In the genomic region with DNA sequence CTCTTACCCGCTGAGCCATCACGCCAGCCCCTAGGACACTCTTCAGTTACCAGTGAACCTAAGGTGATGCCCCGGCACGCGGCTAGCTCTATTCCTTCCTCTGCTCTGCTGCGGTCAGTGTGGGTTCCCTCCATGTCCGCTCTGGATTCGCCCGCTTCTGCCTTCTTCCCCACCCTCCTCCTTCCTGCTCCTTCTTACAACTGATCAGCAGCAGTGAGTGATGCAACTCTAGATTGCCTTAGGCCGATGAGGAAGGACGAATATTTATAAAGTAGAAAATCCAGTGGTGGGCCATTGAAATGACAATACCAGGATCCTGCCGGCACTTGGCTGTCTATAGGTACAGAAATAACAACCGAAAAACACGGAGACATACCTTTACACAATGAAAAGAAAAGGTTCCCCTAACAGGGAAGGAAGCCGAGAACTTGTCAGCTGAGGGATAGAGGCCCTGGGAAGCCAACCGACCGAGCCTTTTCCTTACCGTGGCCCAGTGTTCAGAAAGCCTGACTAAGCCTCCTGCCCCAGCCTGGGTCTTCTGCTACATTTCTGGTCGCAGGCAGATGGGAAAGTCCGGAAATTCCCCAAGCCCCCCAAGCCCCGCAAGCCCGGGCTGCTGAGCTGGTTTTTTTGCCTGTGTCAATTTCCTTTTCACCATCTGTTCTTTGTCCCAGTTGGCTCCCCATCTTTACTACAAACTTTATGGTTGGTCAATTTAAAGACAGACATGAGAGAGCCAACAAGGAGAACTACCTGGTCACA, we compare ENCODE assay signal across 8 mouse cellular contexts. TPM values are rescaled to one million over a fixed set of nuclear protein-coding genes. Genes with fewer than 3 reads are reported as not detected.
DNase-seq lines count a peak whose midpoint lies in the region; ATAC-seq and TF ChIP-seq lines count a peak whose summit lies in the region.

No protein-coding gene starts in this region.

- no peak for TF ChIP-seq CTCF in stomach, postnatal 0 days (IDR thresholded peaks at IDR 0.05; ENCODE audit: low read depth)

- ATAC-seq in embryonic facial prominence, embryonic 15.5 days (ENCODE audit: insufficient number of reproducible peaks, low FRiP score, low TSS enrichment, low read depth) = no peak
- no peak for ATAC-seq in hindbrain, embryonic 16.5 days
- no peak for ATAC-seq in stomach, postnatal 0 days (ENCODE audit: low FRiP score, low TSS enrichment)

- no peaks in the 10 kb centered on the region for H3K36me3 ChIP-seq in embryonic facial prominence, embryonic 15.5 days
- H3K36me3 ChIP-seq in hindbrain, embryonic 16.5 days (ENCODE audit: control insufficient read depth, insufficient read depth, low read length) = no peaks in the 10 kb centered on the region
- H3K36me3 ChIP-seq in stomach, postnatal 0 days (ENCODE audit: control insufficient read depth, insufficient read depth, low read length) = no peaks in the 10 kb centered on the region

- H3K4me2 ChIP-seq in embryonic facial prominence, embryonic 15.5 days (replicated peaks) = peak overlapping the region; percentile 55
- peak overlapping the region; percentile 42 for H3K4me2 ChIP-seq in hindbrain, embryonic 16.5 days (ENCODE audit: low read length)
- peak overlapping the region; percentile 60 for H3K4me2 ChIP-seq in stomach, postnatal 0 days (replicated peaks; ENCODE audit: low read depth)

- H3K9me3 ChIP-seq in embryonic facial prominence, embryonic 15.5 days (replicated peaks) = no peaks in the 10 kb centered on the region
- H3K9me3 ChIP-seq in hindbrain, embryonic 16.5 days (ENCODE audit: control insufficient read depth, low read length) = no peaks in the 10 kb centered on the region
- no peaks in the 10 kb centered on the region for H3K9me3 ChIP-seq in stomach, postnatal 0 days (ENCODE audit: control insufficient read depth, low read length)

- no peak for TF ChIP-seq EP300 in stomach, postnatal 0 days (optimal IDR thresholded peaks at IDR 0.05)

- peak overlapping the region; percentile 35 for H3K4me3 ChIP-seq in embryonic facial prominence, embryonic 15.5 days (replicated peaks)
- peak overlapping the region; percentile 17 for H3K4me3 ChIP-seq in hindbrain, embryonic 16.5 days (ENCODE audit: low read length)
- H3K4me3 ChIP-seq in stomach, postnatal 0 days (ENCODE audit: low read depth, low read length) = peak overlapping the region; percentile 28

- 58% methylated on average over 22 of the region's 22 CpGs for WGBS in embryonic facial prominence, embryonic 15.5 days
- WGBS in hindbrain, embryonic 16.5 days = 74% methylated on average over 22 of the region's 22 CpGs
- 71% methylated on average over 22 of the region's 22 CpGs for WGBS in stomach, postnatal 0 days

- DNase-seq in heart, adult 11 months = peak; percentile 95
- no peak for DNase-seq in heart, postnatal 25 days (ENCODE audit: low spot score)
- peak; percentile 18 for DNase-seq in lung, postnatal 25 days (ENCODE audit: low spot score)
- DNase-seq in stomach, postnatal 0 days (ENCODE audit: low spot score) = no peak
- no peak for DNase-seq in right cerebral cortex, postnatal 14 days
- DNase-seq in ovary, adult 18-20 months (ENCODE audit: low spot score) = no peak

- H3K27ac ChIP-seq in embryonic facial prominence, embryonic 15.5 days (replicated peaks) = peak overlapping the region; percentile 84
- H3K27ac ChIP-seq in hindbrain, embryonic 16.5 days (ENCODE audit: low read depth, low read length) = peak overlapping the region; percentile 68
- peak overlapping the region; percentile 93 for H3K27ac ChIP-seq in stomach, postnatal 0 days (replicated peaks)

- intact Hi-C loops in heart, postnatal 25 days (cut with DNase I) = loop anchor here (5.0 kb wide), 1 partner anchor 223 kb away; no protein-coding TSS in a partner anchor

- peaks cover 23% of the 10 kb centered on the region for H3K4me1 ChIP-seq in embryonic facial prominence, embryonic 15.5 days
- H3K4me1 ChIP-seq in hindbrain, embryonic 16.5 days (ENCODE audit: control insufficient read depth, insufficient read depth, low read depth, low read length) = peaks cover 13% of the 10 kb centered on the region
- H3K4me1 ChIP-seq in stomach, postnatal 0 days (replicated peaks; ENCODE audit: control insufficient read depth, insufficient read depth) = 0 out of 2 replicates have a peak, but pooled peaks cover 3% of the 10 kb centered on the region

- H3K27me3 ChIP-seq in embryonic facial prominence, embryonic 15.5 days = no peaks in the 10 kb centered on the region
- H3K27me3 ChIP-seq in hindbrain, embryonic 16.5 days (replicated peaks; ENCODE audit: control insufficient read depth, insufficient read depth, low read length) = no peaks in the 10 kb centered on the region
- H3K27me3 ChIP-seq in stomach, postnatal 0 days (ENCODE audit: control insufficient read depth, insufficient read depth, low read length) = no peaks in the 10 kb centered on the region

- H3K9ac ChIP-seq in embryonic facial prominence, embryonic 15.5 days = no peak overlapping the region
- H3K9ac ChIP-seq in hindbrain, embryonic 16.5 days (ENCODE audit: low read depth, low read length) = peak overlapping the region; percentile 57
- H3K9ac ChIP-seq in stomach, postnatal 0 days (ENCODE audit: low read length) = peak overlapping the region; percentile 58

RNA-seq across cellular contexts. Expression of a gene that starts 27.7 kb away (rescaled TPM):
- total RNA-seq in heart, postnatal 25 days (2021) = 10 to 100 TPM; 28.3 to 38.9 TPM
- 16.0 and 16.5 TPM in 2 replicates for polyA plus RNA-seq in embryonic facial prominence, embryonic 15.5 days (2015; fragmentation: Nextera tagmentation; extraction: Ambion mirVana)
- 9.7 and 9.8 TPM in 2 replicates for polyA plus RNA-seq in hindbrain, embryonic 16.5 days (2015; fragmentation: Nextera tagmentation; extraction: Ambion mirVana)
- 9.6 and 9.9 TPM in 2 replicates for polyA plus RNA-seq in stomach, postnatal 0 days (2015; fragmentation: Nextera tagmentation; extraction: Ambion mirVana)

Comparison
In these comparisons a context has a peak if more than half of its experiments do, and no peak if none do; other contexts are left out.
1. DNase-seq: peak in heart, adult 11 months (single experiment) and lung, postnatal 25 days (single experiment); none in heart, postnatal 25 days (single experiment), stomach, postnatal 0 days (single experiment), right cerebral cortex, postnatal 14 days (single experiment) and ovary, adult 18-20 months (single experiment).
2. Peak in every context shown above with its lines, with median percentiles within 50 percentile points of each other: H3K27ac ChIP-seq, H3K4me2 ChIP-seq and H3K4me3 ChIP-seq.